Mouse (Mus musculus) embryonic facial prominence, embryonic 12.5 days (tissue): Measurements from ENCODE around the gene Fyb2. TPM values are rescaled to one million over a fixed set of nuclear protein-coding genes. Genes with fewer than 3 reads are reported as not detected.

Experiments used
- ATAC-seq: fragments of 200-750 bp; cut with Nextera tagmentation; 2 replicates; pipeline ENCODE4 v1.8.0; 2017; ENCODE audit not compliant: insufficient number of reproducible peaks, insufficient read depth, low FRiP score, low TSS enrichment
- H3K27ac ChIP-seq: fragments of 300-500 bp; sonication (generic); 2 replicates; pipeline ENCODE4 v1.5.1; 2016; ENCODE audit warnings: mild to moderate bottlenecking
- H3K27me3 ChIP-seq: fragments of 300-500 bp; sonication (generic); 2 replicates; pipeline ENCODE4 v1.6.1; 2016; ENCODE audit warnings: mild to moderate bottlenecking, moderate library complexity
- H3K36me3 ChIP-seq: fragments of 300-500 bp; sonication (generic); 2 replicates; pipeline ENCODE4 v1.6.1; 2016; ENCODE audit warnings: mild to moderate bottlenecking
- H3K4me1 ChIP-seq: fragments of 300-500 bp; sonication (generic); 2 replicates; pipeline ENCODE4 v1.6.1; 2016
- H3K4me2 ChIP-seq: fragments of 300-500 bp; sonication (generic); replicated peaks from 2 replicates; pipeline ENCODE4 v1.6.1; 2016; ENCODE audit warnings: mild to moderate bottlenecking, moderate library complexity
- H3K4me3 ChIP-seq: fragments of 300-500 bp; sonication (generic); 2 replicates; pipeline ENCODE4 v1.5.1; 2016; ENCODE audit warnings: mild to moderate bottlenecking
- H3K9ac ChIP-seq: fragments of 300-500 bp; sonication (generic); 2 replicates; pipeline ENCODE4 v1.6.1; 2016; ENCODE audit warnings: mild to moderate bottlenecking, moderate library complexity
- H3K9me3 ChIP-seq: fragments of 300-500 bp; sonication (generic); 2 replicates; pipeline ENCODE4 v1.6.1; 2016; ENCODE audit warnings: mild to moderate bottlenecking, moderate library complexity
- WGBS: fragments of 180-500 bp; shearing (Covaris S2); methylation state at CpG from one replicate; pipeline ENCODE4 v1.1.7; 2016; 5-methylcytosine and 5-hydroxymethylcytosine counted together
- polyA plus RNA-seq: library from polyadenylated mRNA; unstranded; fragments of >200 nt; fragmentation: Nextera tagmentation; extraction: Ambion mirVana; gene quantifications from 2 replicates; pipeline ENCODE4 v1.2.1, GENCODE M21; 2016

The Fyb2 gene
- polyA plus RNA-seq, 1 experiment from 2014 or later, result 0.24 TPM

DNA sequence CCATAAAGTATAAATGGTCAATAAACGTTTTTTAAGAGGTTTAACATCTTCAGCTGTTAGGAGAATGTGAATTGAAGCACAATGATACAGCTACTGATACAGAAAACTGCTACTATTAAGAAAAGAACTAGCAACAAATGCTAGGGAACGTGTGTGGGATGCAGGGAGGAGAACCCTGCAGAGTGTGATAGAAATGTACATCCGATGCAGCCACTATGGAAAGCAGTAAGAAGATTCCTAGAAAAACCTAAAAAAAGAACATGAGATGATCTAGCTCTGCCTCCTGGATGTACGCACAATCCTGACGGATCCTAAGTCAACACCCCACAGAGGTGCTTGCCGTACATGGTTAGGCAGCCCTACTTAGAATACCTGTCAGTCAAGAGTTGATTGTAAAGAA, 114.0 kb downstream of the Fyb2 start:
- no peak overlapping the region for H3K4me3 ChIP-seq
- no peak overlapping the region for H3K9ac ChIP-seq
- H3K9me3 ChIP-seq, result no peaks in the 10 kb centered on the region
- no peaks in the 10 kb centered on the region for H3K27me3 ChIP-seq
- 75% methylated on average over 6 of the region's 6 CpGs for WGBS
- ATAC-seq, result no peak
- no peak overlapping the region for H3K27ac ChIP-seq
- no peak overlapping the region for H3K4me2 ChIP-seq
- H3K4me1 ChIP-seq, result no peaks in the 10 kb centered on the region
- no peaks in the 10 kb centered on the region for H3K36me3 ChIP-seq

DNA sequence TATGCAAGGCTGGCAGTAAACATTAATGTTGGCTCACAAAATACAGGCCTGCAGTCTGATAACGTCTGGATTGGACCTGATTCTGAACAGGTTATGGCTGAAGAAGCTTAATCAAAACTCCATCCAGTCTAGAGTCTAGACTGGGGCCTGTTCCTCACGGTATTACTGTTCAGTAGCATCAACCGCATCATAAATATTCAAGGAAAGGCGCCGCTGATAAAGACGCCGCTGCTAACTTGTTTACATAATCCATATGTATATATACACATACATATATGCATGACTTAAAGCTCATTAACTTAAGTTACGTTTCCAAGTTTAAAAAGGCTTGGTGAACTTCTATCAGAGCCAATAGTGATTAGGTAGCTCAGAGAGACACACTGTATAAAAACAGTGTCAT, 117.8 kb downstream of the Fyb2 start:
- Histone ChIP-seq H3K27ac (no peak overlapping the region), H3K4me2 (no peak overlapping the region), H3K9ac (no peak overlapping the region), H3K36me3 (no peaks in the 10 kb centered on the region), H3K4me1 (no peaks in the 10 kb centered on the region), H3K27me3 (no peaks in the 10 kb centered on the region), H3K9me3 (no peaks in the 10 kb centered on the region), H3K4me3 (no peak overlapping the region)
- 83% methylated on average over 8 of the region's 8 CpGs for WGBS
- no peak for ATAC-seq

DNA sequence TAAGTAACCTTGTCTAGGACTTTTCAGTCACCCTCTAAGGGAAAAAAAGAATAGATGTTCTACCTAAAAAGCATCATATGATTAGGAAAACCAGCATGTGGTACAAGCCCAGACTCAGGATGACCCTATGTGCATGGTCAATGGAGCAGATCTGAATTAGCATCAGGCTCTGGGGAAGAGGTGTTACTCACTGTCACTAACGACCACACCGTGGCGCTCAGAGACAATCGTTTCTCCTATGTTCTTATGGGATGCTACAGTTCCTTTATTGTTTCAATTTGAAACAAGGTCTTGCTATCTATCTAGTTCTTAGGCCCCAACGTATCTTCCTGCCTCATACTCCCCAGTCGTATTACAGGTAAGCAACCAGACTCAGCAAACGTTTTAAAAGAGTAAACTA, 119.9 kb downstream of the Fyb2 start:
- Histone ChIP-seq H3K4me1 (no peaks in the 10 kb centered on the region), H3K4me3 (no peak overlapping the region), H3K9ac (no peak overlapping the region), H3K27ac (no peak overlapping the region), H3K9me3 (no peaks in the 10 kb centered on the region), H3K27me3 (no peaks in the 10 kb centered on the region), H3K36me3 (no peaks in the 10 kb centered on the region), H3K4me2 (no peak overlapping the region)
- 49% methylated on average over 7 of the region's 7 CpGs for WGBS
- no peak for ATAC-seq

DNA sequence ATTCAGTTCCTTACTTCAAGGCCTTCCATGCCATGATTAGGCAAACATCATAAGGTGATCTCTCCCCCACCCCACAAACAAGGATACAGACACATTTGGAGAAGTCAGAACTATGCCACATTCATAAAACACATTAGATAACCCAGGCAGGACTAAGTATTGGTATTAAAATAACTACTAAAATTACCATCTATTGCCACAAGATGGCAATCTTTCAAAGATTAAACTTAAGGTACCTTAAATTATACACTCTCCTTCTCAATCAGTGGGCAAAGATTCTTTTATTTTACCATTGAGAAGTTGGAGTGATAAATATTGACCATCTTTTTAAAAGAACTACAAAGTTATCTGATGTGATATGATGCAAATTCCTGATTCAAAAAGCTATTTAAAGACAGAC, 121.0 kb downstream of the Fyb2 start:
- no peaks in the 10 kb centered on the region for H3K36me3 ChIP-seq
- no peaks in the 10 kb centered on the region for H3K9me3 ChIP-seq
- H3K4me1 ChIP-seq, result no peaks in the 10 kb centered on the region
- no peak overlapping the region for H3K27ac ChIP-seq
- H3K4me3 ChIP-seq, result no peak overlapping the region
- no peaks in the 10 kb centered on the region for H3K27me3 ChIP-seq
- no peak for ATAC-seq
- H3K9ac ChIP-seq, result no peak overlapping the region
- no peak overlapping the region for H3K4me2 ChIP-seq

DNA sequence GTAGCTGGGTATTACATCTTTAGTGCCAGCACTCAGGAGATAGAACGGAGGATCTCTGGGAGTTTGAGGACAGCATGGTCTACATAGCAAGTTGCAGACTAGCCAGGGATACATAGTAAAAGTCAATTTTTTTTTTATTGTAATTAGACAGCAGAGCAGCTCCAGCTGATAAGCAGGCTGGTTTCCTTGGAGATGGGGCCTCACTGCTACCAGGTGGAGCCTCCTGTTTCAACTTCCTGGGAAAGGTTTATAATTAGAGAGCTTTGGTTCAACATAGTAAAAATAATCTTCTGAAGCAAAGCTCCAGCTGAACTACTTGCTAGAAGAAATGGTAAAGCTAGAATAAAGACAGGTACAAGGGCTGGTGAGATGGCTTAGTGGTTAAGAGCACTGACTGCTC, 136.8 kb downstream of the Fyb2 start:
- no peak overlapping the region for H3K27ac ChIP-seq
- H3K4me3 ChIP-seq, result no peak overlapping the region
- no peak overlapping the region for H3K4me2 ChIP-seq
- no peak for ATAC-seq
- 88% methylated on average over 1 of the region's 1 CpGs for WGBS
- no peaks in the 10 kb centered on the region for H3K9me3 ChIP-seq
- H3K9ac ChIP-seq, result no peak overlapping the region
- no peaks in the 10 kb centered on the region for H3K27me3 ChIP-seq
- H3K4me1 ChIP-seq, result no peaks in the 10 kb centered on the region
- no peaks in the 10 kb centered on the region for H3K36me3 ChIP-seq

DNA sequence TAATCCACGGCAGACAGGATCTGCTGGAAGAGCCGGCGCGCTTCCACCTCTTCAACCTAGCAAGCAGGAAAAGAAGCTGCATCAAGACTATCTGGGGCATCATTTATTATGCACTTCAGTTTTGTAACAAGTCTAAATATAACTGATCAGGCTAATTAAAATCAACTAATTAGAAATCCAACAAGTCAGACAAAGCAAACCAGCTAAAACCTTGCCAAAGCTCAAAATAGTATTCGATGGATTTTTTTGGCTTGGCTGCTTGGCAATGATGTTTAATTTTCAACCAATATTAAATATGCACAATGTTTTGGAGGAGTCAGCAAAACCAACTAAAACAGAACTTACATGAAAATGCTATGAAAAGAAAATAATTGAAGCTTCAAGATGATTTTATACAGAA, 138.0 kb downstream of the Fyb2 start:
- no peak overlapping the region for H3K4me2 ChIP-seq
- H3K27me3 ChIP-seq, result no peaks in the 10 kb centered on the region
- no peak overlapping the region for H3K9ac ChIP-seq
- H3K9me3 ChIP-seq, result no peaks in the 10 kb centered on the region
- no peak for ATAC-seq
- 95% methylated on average over 5 of the region's 5 CpGs for WGBS
- H3K27ac ChIP-seq, result no peak overlapping the region
- H3K36me3 ChIP-seq, result no peaks in the 10 kb centered on the region
- no peaks in the 10 kb centered on the region for H3K4me1 ChIP-seq
- H3K4me3 ChIP-seq, result no peak overlapping the region

Other genes with a start within 250 kb of the Fyb2 start
- gene C8b, start 147.1 kb upstream of the Fyb2 start, polyA plus RNA-seq, result 0.15 TPM in 1 of 2 replicates, not detected in the other
- gene Gm17662, start 56.1 kb upstream of the Fyb2 start, polyA plus RNA-seq, result not detected in 2 replicates
- not detected in 2 replicates for gene C8a, start 37.1 kb upstream of the Fyb2 start, polyA plus RNA-seq
- 1.5 and 1.8 TPM in 2 replicates for gene Prkaa2, start 196.4 kb downstream of the Fyb2 start, polyA plus RNA-seq
- gene Plpp3, start 243.9 kb downstream of the Fyb2 start, polyA plus RNA-seq, result 115 TPM in 2 replicates